Mouse (Mus musculus): ENCODE data around the gene Cdkn2b. TPM values are rescaled to one million over a fixed set of nuclear protein-coding genes. Genes with fewer than 3 reads are reported as not detected.

Gene Cdkn2b
- polyA plus RNA-seq, 2 experiments = 1.8 to 4.4 TPM

- Histone ChIP-seq H3K36me3 (ENCODE audit: control insufficient read depth, insufficient read depth, low read length) (no peaks in the 10 kb centered on the region), H3K4me1 (ENCODE audit: control insufficient read depth, insufficient read depth, low read length) (peaks cover 8% of the 10 kb centered on the region; the same call in 1 of the 2 replicates), H3K9me3 (ENCODE audit: control insufficient read depth, low read length) (no peaks in the 10 kb centered on the region), H3K9ac (ENCODE audit: low read depth, low read length, severe bottlenecking) (no peak overlapping the region), H3K27ac (replicated peaks; ENCODE audit: low read depth, low read length) (no peak overlapping the region), H3K27me3 (ENCODE audit: control insufficient read depth, insufficient read depth, low read length) (no peaks in the 10 kb centered on the region), H3K4me2 (replicated peaks; ENCODE audit: low read depth, low read length, severe bottlenecking) (no peak overlapping the region), H3K4me3 (replicated peaks; ENCODE audit: low read length) (no peak overlapping the region)
- ATAC-seq (ENCODE audit: low FRiP score, low read depth) (no peak), DNase-seq (ENCODE audit: low spot score) (no peak)
- TF ChIP-seq POLR2A (IDR thresholded peaks at IDR 0.05; ENCODE audit: borderline replicate concordance, extremely low read depth, insufficient read depth, insufficient read length) = no peak
- 49% methylated on average over 5 of the region's 5 CpGs for WGBS
Measured at GRCm38 (mm10) chr4:89351474-89351873, 40.6 kb upstream of the Cdkn2b start.

- TF ChIP-seq POLR2A (IDR thresholded peaks at IDR 0.05; ENCODE audit: borderline replicate concordance, extremely low read depth, insufficient read depth, insufficient read length) = no peak
- no peak overlapping the region for H3K4me2 ChIP-seq (replicated peaks; ENCODE audit: low read depth, low read length, severe bottlenecking)
- WGBS = 53% methylated on average over 6 of the region's 6 CpGs
- no peak for DNase-seq (ENCODE audit: low spot score)
- no peaks in the 10 kb centered on the region for H3K27me3 ChIP-seq (ENCODE audit: control insufficient read depth, insufficient read depth, low read length)
- no peaks in the 10 kb centered on the region for H3K36me3 ChIP-seq (ENCODE audit: control insufficient read depth, insufficient read depth, low read length)
- no peak for ATAC-seq (ENCODE audit: low FRiP score, low read depth)
- no peak overlapping the region for H3K4me3 ChIP-seq (replicated peaks; ENCODE audit: low read length)
- peaks cover 8% of the 10 kb centered on the region; the same call in 1 of the 2 replicates for H3K4me1 ChIP-seq (ENCODE audit: control insufficient read depth, insufficient read depth, low read length)
- no peak overlapping the region for H3K9ac ChIP-seq (ENCODE audit: low read depth, low read length, severe bottlenecking)
- no peak overlapping the region for H3K27ac ChIP-seq (replicated peaks; ENCODE audit: low read depth, low read length)
- no peaks in the 10 kb centered on the region for H3K9me3 ChIP-seq (ENCODE audit: control insufficient read depth, low read length)
Measured at GRCm38 (mm10) chr4:89350938-89351451, 40.2 kb upstream of the Cdkn2b start.

GRCm38 (mm10) chr4:89350391-89350790, 39.6 kb upstream of the Cdkn2b start:
- Histone ChIP-seq H3K27ac (replicated peaks; ENCODE audit: low read depth, low read length) (no peak overlapping the region), H3K4me3 (replicated peaks; ENCODE audit: low read length) (no peak overlapping the region), H3K27me3 (ENCODE audit: control insufficient read depth, insufficient read depth, low read length) (no peaks in the 10 kb centered on the region), H3K36me3 (ENCODE audit: control insufficient read depth, insufficient read depth, low read length) (no peaks in the 10 kb centered on the region), H3K9ac (ENCODE audit: low read depth, low read length, severe bottlenecking) (no peak overlapping the region), H3K4me2 (replicated peaks; ENCODE audit: low read depth, low read length, severe bottlenecking) (no peak overlapping the region), H3K4me1 (ENCODE audit: control insufficient read depth, insufficient read depth, low read length) (peaks cover 8% of the 10 kb centered on the region; the same call in 1 of the 2 replicates), H3K9me3 (ENCODE audit: control insufficient read depth, low read length) (no peaks in the 10 kb centered on the region)
- ATAC-seq (ENCODE audit: low FRiP score, low read depth) (no peak), DNase-seq (ENCODE audit: low spot score) (no peak)
- 20% methylated on average over 9 of the region's 9 CpGs for WGBS
- no peak for TF ChIP-seq POLR2A (IDR thresholded peaks at IDR 0.05; ENCODE audit: borderline replicate concordance, extremely low read depth, insufficient read depth, insufficient read length)

- no peak for ATAC-seq (ENCODE audit: low FRiP score, low read depth)
- H3K4me3 ChIP-seq (replicated peaks; ENCODE audit: low read length) = no peak overlapping the region
- H3K27me3 ChIP-seq (ENCODE audit: control insufficient read depth, insufficient read depth, low read length) = no peaks in the 10 kb centered on the region
- no peak for TF ChIP-seq POLR2A (IDR thresholded peaks at IDR 0.05; ENCODE audit: borderline replicate concordance, extremely low read depth, insufficient read depth, insufficient read length)
- 58% methylated on average over 5 of the region's 5 CpGs for WGBS
- no peak overlapping the region for H3K4me2 ChIP-seq (replicated peaks; ENCODE audit: low read depth, low read length, severe bottlenecking)
- no peaks in the 10 kb centered on the region for H3K9me3 ChIP-seq (ENCODE audit: control insufficient read depth, low read length)
- H3K4me1 ChIP-seq (ENCODE audit: control insufficient read depth, insufficient read depth, low read length) = peaks cover 8% of the 10 kb centered on the region; the same call in 1 of the 2 replicates
- H3K36me3 ChIP-seq (ENCODE audit: control insufficient read depth, insufficient read depth, low read length) = no peaks in the 10 kb centered on the region
- H3K27ac ChIP-seq (replicated peaks; ENCODE audit: low read depth, low read length) = no peak overlapping the region
- H3K9ac ChIP-seq (ENCODE audit: low read depth, low read length, severe bottlenecking) = no peak overlapping the region
- DNase-seq (ENCODE audit: low spot score) = no peak
Measured at GRCm38 (mm10) chr4:89348842-89349241, 38.0 kb upstream of the Cdkn2b start.

GRCm38 (mm10) chr4:89313461-89313860, 2.6 kb upstream of the Cdkn2b start:
- Histone ChIP-seq H3K9ac (ENCODE audit: low read depth, low read length, severe bottlenecking) (no peak overlapping the region), H3K27ac (replicated peaks; ENCODE audit: low read depth, low read length) (no peak overlapping the region), H3K9me3 (ENCODE audit: control insufficient read depth, low read length) (no peaks in the 10 kb centered on the region), H3K27me3 (ENCODE audit: control insufficient read depth, insufficient read depth, low read length) (peaks cover 51% of the 10 kb centered on the region), H3K36me3 (ENCODE audit: control insufficient read depth, insufficient read depth, low read length) (no peaks in the 10 kb centered on the region), H3K4me2 (replicated peaks; ENCODE audit: low read depth, low read length, severe bottlenecking) (no peak overlapping the region), H3K4me3 (replicated peaks; ENCODE audit: low read length) (no peak overlapping the region), H3K4me1 (ENCODE audit: control insufficient read depth, insufficient read depth, low read length) (no peaks in the 10 kb centered on the region)
- ATAC-seq (ENCODE audit: low FRiP score, low read depth) (no peak), DNase-seq (ENCODE audit: low spot score) (peak; percentile 70)
- no peak for TF ChIP-seq POLR2A (IDR thresholded peaks at IDR 0.05; ENCODE audit: borderline replicate concordance, extremely low read depth, insufficient read depth, insufficient read length)
- WGBS = 12% methylated on average over 13 of the region's 13 CpGs

Data from limb, embryonic 14.5 days (tissue).